Mouse (Mus musculus) MEL (cell line): ENCODE results near the gene Lix1l. TPM values are rescaled to one million over a fixed set of nuclear protein-coding genes. Genes with fewer than 3 reads are reported as not detected.
"Not testable (repeated sequence)": the region's sequence is repeated elsewhere in the genome, so short reads cannot be mapped to it uniquely, and the experiment has no call there.

Source experiments
- DNase-seq: peaks from one replicate; pipeline ENCODE4 v3.0.0; 2011; ENCODE audit warnings: low read depth, low spot score
- H3K27ac ChIP-seq: 2 replicates; pipeline ENCODE4 v1.5.1; 2012; ENCODE audit warnings: low read depth, mild to moderate bottlenecking, control low read depth, low read length, moderate library complexity; ENCODE audit not compliant: control insufficient read depth
- H3K27me3 ChIP-seq, 2 experiments: fragments of 150-350 bp in 1 of 2; sonication (generic) in 1 of 2; 2 replicates each; pipeline ENCODE4 v1.6.1; 2012; ENCODE audit warnings: low read length in 2 of 2, mild to moderate bottlenecking in 2 of 2, improper control_type of control experiment in 1 of 2, moderate library complexity in 1 of 2; ENCODE audit not compliant: insufficient read depth in 2 of 2, control insufficient read depth in 1 of 2
- H3K36me3 ChIP-seq, 2 experiments: 2 replicates each; pipeline ENCODE4 v1.6.1; 2012 to 2014; ENCODE audit warnings: low read length in 2 of 2, improper control_type of control experiment in 1 of 2, inconsistent platforms in 1 of 2, mild to moderate bottlenecking in 1 of 2; ENCODE audit not compliant: insufficient read depth in 2 of 2, control insufficient read depth in 1 of 2
- H3K4me1 ChIP-seq, 2 experiments: fragments of 150-350 bp in 1 of 2; sonication (generic) in 1 of 2; 2 replicates each; pipeline ENCODE4 v1.6.1; 2012; ENCODE audit warnings: low read length in 2 of 2, improper control_type of control experiment in 1 of 2, mild to moderate bottlenecking in 1 of 2; ENCODE audit not compliant: insufficient read depth in 2 of 2, control insufficient read depth in 1 of 2
- H3K4me3 ChIP-seq, 2 experiments: fragments of 150-350 bp in 1 of 2; sonication (generic) in 1 of 2; 2 replicates each; pipeline ENCODE4 v1.5.1; 2012; ENCODE audit warnings: low read depth in 2 of 2, low read length in 2 of 2, mild to moderate bottlenecking in 2 of 2, moderate library complexity in 2 of 2, control low read depth in 1 of 2, improper control_type of control experiment in 1 of 2; ENCODE audit not compliant: control insufficient read depth in 1 of 2, insufficient read depth in 1 of 2
- H3K79me2 ChIP-seq: 2 replicates; pipeline ENCODE4 v1.6.1; 2012; ENCODE audit warnings: mild to moderate bottlenecking, low read length, moderate library complexity; ENCODE audit not compliant: control insufficient read depth, poor library complexity, insufficient read depth
- H3K9ac ChIP-seq: 2 replicates; pipeline ENCODE4 v1.6.1; 2012; ENCODE audit warnings: low read depth, mild to moderate bottlenecking, control low read depth, low read length, moderate library complexity; ENCODE audit not compliant: control insufficient read depth, poor library complexity, severe bottlenecking
- H3K9me3 ChIP-seq: fragments of 150-350 bp; sonication (generic); replicated peaks from 2 replicates; pipeline ENCODE4 v1.6.1; 2012; ENCODE audit warnings: mild to moderate bottlenecking, low read length, improper control_type of control experiment, moderate library complexity; ENCODE audit not compliant: insufficient read depth
- BHLHE40 ChIP-seq: IDR thresholded peaks from 2 replicates; pipeline ENCODE4 v1.6.1; 2012; ENCODE audit warnings: low read depth, mild to moderate bottlenecking, inconsistent platforms, low read length, improper control_type of control experiment, borderline replicate concordance
- E2F4 ChIP-seq: IDR thresholded peaks from 2 replicates; pipeline ENCODE4 v1.6.1; 2011; ENCODE audit warnings: low read depth, low read length, improper control_type of control experiment, borderline replicate concordance
- ETS1 ChIP-seq: IDR thresholded peaks from 2 replicates; pipeline ENCODE4 v1.6.1; 2012; ENCODE audit warnings: low read depth, mild to moderate bottlenecking, inconsistent platforms, low read length, improper control_type of control experiment, moderate library complexity
- GABPA ChIP-seq: IDR thresholded peaks from 2 replicates; pipeline ENCODE4 v1.6.1; 2012; ENCODE audit warnings: low read depth, mild to moderate bottlenecking, inconsistent platforms, low read length, improper control_type of control experiment, moderate library complexity
- GATA1 ChIP-seq: IDR thresholded peaks from 2 replicates; pipeline ENCODE4 v1.6.1; 2011; ENCODE audit warnings: low read depth, low read length, improper control_type of control experiment
- JUND ChIP-seq: IDR thresholded peaks from 2 replicates; pipeline ENCODE4 v1.6.1; 2011; ENCODE audit warnings: low read depth, mild to moderate bottlenecking, improper control_type of control experiment, low read length
- KAT2A ChIP-seq: conservative IDR thresholded peaks from 2 replicates; pipeline ENCODE4 v1.6.1; 2012; ENCODE audit warnings: low read depth, low read length, improper control_type of control experiment, inconsistent platforms
- MAFK ChIP-seq: IDR thresholded peaks from 2 replicates; pipeline ENCODE4 v1.6.1; 2011; ENCODE audit warnings: low read depth, mild to moderate bottlenecking, low read length, improper control_type of control experiment, borderline replicate concordance
- MAX ChIP-seq: IDR thresholded peaks from 2 replicates; pipeline ENCODE4 v1.6.1; 2011; ENCODE audit warnings: low read length, improper control_type of control experiment
- MAZ ChIP-seq: IDR thresholded peaks from 2 replicates; pipeline ENCODE4 v1.6.1; 2012; ENCODE audit warnings: low read depth, mild to moderate bottlenecking, inconsistent platforms, low read length, improper control_type of control experiment
- MEF2A ChIP-seq: IDR thresholded peaks from 2 replicates; pipeline ENCODE4 v1.6.1; 2014; ENCODE audit warnings: low read depth, mild to moderate bottlenecking, inconsistent platforms, low read length, improper control_type of control experiment; ENCODE audit not compliant: poor library complexity, insufficient replicate concordance, severe bottlenecking; ENCODE audit errors: extremely low read depth
- MXI1 ChIP-seq: IDR thresholded peaks from 2 replicates; pipeline ENCODE4 v1.6.1; 2011; ENCODE audit warnings: mild to moderate bottlenecking, low read depth, low read length, improper control_type of control experiment
- POLR2A ChIP-seq, 2 experiments: IDR thresholded peaks; 2 replicates each; pipeline ENCODE4 v1.6.1; 2011 to 2012; ENCODE audit warnings: low read length in 2 of 2, mild to moderate bottlenecking in 2 of 2, control low read depth in 1 of 2, improper control_type of control experiment in 1 of 2, low read depth in 1 of 2, moderate library complexity in 1 of 2; ENCODE audit not compliant: control insufficient read depth in 1 of 2, insufficient read depth in 1 of 2, poor library complexity in 1 of 2
- POLR2AphosphoS2 ChIP-seq: IDR thresholded peaks from 2 replicates; pipeline ENCODE4 v1.6.1; 2011; ENCODE audit warnings: low read length, improper control_type of control experiment
- POLR2AphosphoS5 ChIP-seq: IDR thresholded peaks from 2 replicates; pipeline ENCODE4 v1.6.1; 2012; ENCODE audit warnings: low read depth, borderline replicate concordance, mild to moderate bottlenecking, inconsistent platforms, low read length, moderate library complexity, mixed read lengths
- RAD21 ChIP-seq: IDR thresholded peaks from 2 replicates; pipeline ENCODE4 v1.6.1; 2011; ENCODE audit warnings: mild to moderate bottlenecking, low read depth, low read length, improper control_type of control experiment
- RCOR1 ChIP-seq: IDR thresholded peaks from 2 replicates; pipeline ENCODE4 v1.6.1; 2012; ENCODE audit warnings: low read depth, mild to moderate bottlenecking, inconsistent platforms, low read length, improper control_type of control experiment
- SIN3A ChIP-seq: IDR thresholded peaks from 2 replicates; pipeline ENCODE4 v1.6.1; 2012; ENCODE audit warnings: low read length, improper control_type of control experiment, inconsistent platforms
- TAL1 ChIP-seq: IDR thresholded peaks from 2 replicates; pipeline ENCODE4 v1.6.1; 2012; ENCODE audit warnings: mild to moderate bottlenecking, inconsistent platforms, low read length, moderate library complexity, mixed read lengths
- TBP ChIP-seq: IDR thresholded peaks from 2 replicates; pipeline ENCODE4 v1.8.0; 2011; ENCODE audit warnings: low read depth, low read length, improper control_type of control experiment
- TCF12 ChIP-seq: IDR thresholded peaks from 2 replicates; pipeline ENCODE4 v1.6.1; 2014; ENCODE audit warnings: low read depth, mild to moderate bottlenecking, inconsistent platforms, low read length, improper control_type of control experiment, moderate library complexity
- UBTF ChIP-seq: IDR thresholded peaks from 2 replicates; pipeline ENCODE4 v1.6.1; 2012; ENCODE audit warnings: low read depth, mild to moderate bottlenecking, inconsistent platforms, low read length, improper control_type of control experiment, moderate library complexity, borderline replicate concordance; ENCODE audit not compliant: insufficient read depth
- USF2 ChIP-seq, 2 experiments: IDR thresholded peaks; 2 replicates each; pipeline ENCODE4 v1.6.1; 2011 to 2012; ENCODE audit warnings: improper control_type of control experiment in 2 of 2, low read length in 2 of 2, borderline replicate concordance in 1 of 2, inconsistent platforms in 1 of 2, low read depth in 1 of 2, mild to moderate bottlenecking in 1 of 2; ENCODE audit not compliant: insufficient read depth in 1 of 2
- ZMIZ1 ChIP-seq: IDR thresholded peaks from 2 replicates; pipeline ENCODE4 v1.6.1; 2012; ENCODE audit warnings: low read depth, mild to moderate bottlenecking, inconsistent platforms, low read length, improper control_type of control experiment, moderate library complexity
- ZNF384 ChIP-seq: IDR thresholded peaks from 2 replicates; pipeline ENCODE4 v1.6.1; 2012; ENCODE audit warnings: low read depth, mild to moderate bottlenecking, inconsistent platforms, low read length, improper control_type of control experiment
- polyA plus RNA-seq, 2 experiments: library from polyadenylated mRNA; stranded (reverse) in 1 of 2; unstranded in 1 of 2; fragments of >175 nt in 1 of 2; fragments of >200 nt in 1 of 2; gene quantifications; 2 replicates each; pipeline versions ENCODE4 v1.2.1 to v1.2.4; 2012; ENCODE audit warnings: low replicate concordance in 2 of 2, low read depth in 1 of 2; ENCODE audit not compliant: insufficient read length in 2 of 2, insufficient read depth in 1 of 2, missing spikeins in 1 of 2
- total RNA-seq: library from RNA; depleted of rRNA; stranded (reverse); fragments of 300-350 nt; gene quantifications from 2 replicates; pipeline ENCODE4 v1.2.3, GENCODE M21; 2012

Lix1l gene
- total and polyA plus RNA-seq, 3 experiments, result 5.4 to 17.0 TPM; not detected in 1

GRCm38 (mm10) chr3:96603311-96603710 is 2.4 kb downstream of the Lix1l start:
- Histone ChIP-seq H3K27ac (no peak overlapping the region), H3K27me3 (no peaks in the 10 kb centered on the region), H3K9ac (no peak overlapping the region), H3K36me3 (peaks cover 0 to 7% of the 10 kb centered on the region in 2 experiments; a peak in 2 of 4 replicates), H3K9me3 (no peaks in the 10 kb centered on the region), H3K79me2 (no peaks in the 10 kb centered on the region; the same call in 1 of the 2 replicates), H3K4me3 (no peak overlapping the region), H3K4me1 (peaks cover 8 to 9% of the 10 kb centered on the region in 2 experiments)
- DNase-seq, result no peak
- no peak for TF ChIP-seq ZMIZ1
- TF ChIP-seq MAX, result no peak
- TF ChIP-seq MXI1, result no peak
- no peak for TF ChIP-seq RCOR1
- no peak for TF ChIP-seq BHLHE40
- TF ChIP-seq USF2 (IDR thresholded peaks at IDR 0.05; ENCODE audit: borderline replicate concordance in 1 of 2, insufficient read depth in 1 of 2, low read depth in 1 of 2, low read length in 2 of 2), result no peak

GRCm38 (mm10) chr3:96606007-96606406 is 5.1 kb downstream of the Lix1l start:
- H3K27me3 ChIP-seq, H3K36me3 ChIP-seq, H3K9ac ChIP-seq, H3K9me3 ChIP-seq, H3K4me1 ChIP-seq, DNase-seq, H3K27ac ChIP-seq, H3K79me2 ChIP-seq: not testable (repeated sequence)
- peak; percentile 95 for TF ChIP-seq TBP
- TF ChIP-seq POLR2A (IDR thresholded peaks at IDR 0.05; ENCODE audit: control insufficient read depth in 1 of 2, insufficient read depth in 1 of 2, low read depth in 1 of 2, low read length in 2 of 2, poor library complexity in 1 of 2), result 0 out of 4 replicates have a peak, but pooled peaks of 1 of the 2 experiments have one; percentile 18
- TF ChIP-seq, all 39 proteins: peak for 2; not testable (repeated sequence) for 37
- not testable (repeated sequence) for H3K4me3 ChIP-seq

GRCm38 (mm10) chr3:96606618-96607017 is 5.7 kb downstream of the Lix1l start:
- Histone ChIP-seq H3K9me3 (no peaks in the 10 kb centered on the region), H3K36me3 (peaks cover 0 to 2% of the 10 kb centered on the region in 2 experiments; a peak in 2 of 4 replicates), H3K4me1 (peaks cover 4% of the 10 kb centered on the region in 2 experiments; a peak in 1 of 4 replicates), H3K79me2 (no peaks in the 10 kb centered on the region), H3K9ac (no peak overlapping the region), H3K27ac (no peak overlapping the region), H3K27me3 (no peaks in the 10 kb centered on the region), H3K4me3 (no peak overlapping the region)
- no peak for DNase-seq
- TF ChIP-seq SIN3A (no peak), BHLHE40 (no peak), RAD21 (no peak), TBP (no peak), POLR2AphosphoS5 (no peak), GATA1 (peak; percentile 70), MAZ (no peak), MEF2A (no peak), ZNF384 (no peak), KAT2A (no peak), E2F4 (no peak), UBTF (no peak), POLR2AphosphoS2 (no peak), JUND (no peak), USF2 (IDR thresholded peaks at IDR 0.05; ENCODE audit: borderline replicate concordance in 1 of 2, insufficient read depth in 1 of 2, low read depth in 1 of 2, low read length in 2 of 2) (no peak), MAFK (no peak), TCF12 (peak; percentile 36; the same call in 1 of the 2 replicates), TAL1 (no peak), ETS1 (no peak), RCOR1 (0 out of 2 replicates have a peak, but pooled peaks have one; percentile 51), MAX (no peak), GABPA (no peak)
